Mouse (Mus musculus): ENCODE measurements around the gene Pik3ap1. TPM values are rescaled to one million over a fixed set of nuclear protein-coding genes. Genes with fewer than 3 reads are reported as not detected.

The Pik3ap1 gene
- total and polyA plus RNA-seq, 3 experiments, result 0.12 to 0.40 TPM; not detected in 1

- no peaks in the 10 kb centered on the region for H3K9me3 ChIP-seq (replicated peaks; ENCODE audit: insufficient read depth, low read length)
- no peak for DNase-seq (ENCODE audit: low read depth, low spot score)
- H3K27ac ChIP-seq (ENCODE audit: control insufficient read depth, low read depth, low read length), result no peak overlapping the region
- H3K4me3 ChIP-seq (ENCODE audit: control insufficient read depth in 1 of 2, insufficient read depth in 1 of 2, low read depth in 2 of 2, low read length in 2 of 2), result no peak overlapping the region
- no peak overlapping the region for H3K9ac ChIP-seq (ENCODE audit: control insufficient read depth, low read depth, low read length, poor library complexity, severe bottlenecking)
- H3K4me1 ChIP-seq (ENCODE audit: control insufficient read depth in 1 of 2, insufficient read depth in 2 of 2, low read length in 2 of 2), result no peaks in the 10 kb centered on the region
- H3K36me3 ChIP-seq (ENCODE audit: control insufficient read depth in 1 of 2, insufficient read depth in 2 of 2, low read length in 2 of 2), result no peaks in the 10 kb centered on the region
- TF ChIP-seq POLR2AphosphoS2 (IDR thresholded peaks at IDR 0.05; ENCODE audit: low read length), result no peak
- TF ChIP-seq JUND (IDR thresholded peaks at IDR 0.05; ENCODE audit: low read depth, low read length), result no peak
- TF ChIP-seq MYB (IDR thresholded peaks at IDR 0.05; ENCODE audit: low read depth, low read length), result no peak
- TF ChIP-seq NELFE (IDR thresholded peaks at IDR 0.05; ENCODE audit: low read depth, low read length), result no peak
- TF ChIP-seq USF2 (IDR thresholded peaks at IDR 0.05; ENCODE audit: borderline replicate concordance in 1 of 2, insufficient read depth in 1 of 2, low read depth in 1 of 2, low read length in 2 of 2), result no peak
- TF ChIP-seq POLR2A (IDR thresholded peaks at IDR 0.05; ENCODE audit: control insufficient read depth in 1 of 2, insufficient read depth in 1 of 2, low read depth in 1 of 2, low read length in 2 of 2, poor library complexity in 1 of 2), result no peak
- TF ChIP-seq SMC3 (IDR thresholded peaks at IDR 0.05; ENCODE audit: low read depth, low read length), result no peak
- TF ChIP-seq CHD1 (IDR thresholded peaks at IDR 0.05; ENCODE audit: low read depth, low read length), result no peak
- no peak for TF ChIP-seq E2F4 (IDR thresholded peaks at IDR 0.05; ENCODE audit: borderline replicate concordance, low read depth, low read length)
- TF ChIP-seq MYC (IDR thresholded peaks at IDR 0.05; ENCODE audit: low read depth, low read length), result no peak
- TF ChIP-seq POLR2AphosphoS5 (IDR thresholded peaks at IDR 0.05; ENCODE audit: borderline replicate concordance, low read depth, low read length), result no peak
- no peak for TF ChIP-seq CTCF (IDR thresholded peaks at IDR 0.05 in 2 of 3, conservative IDR thresholded peaks at IDR 0.05 in 1 of 3; ENCODE audit: control insufficient read depth in 1 of 3, insufficient read depth in 1 of 3, low read depth in 2 of 3, low read length in 3 of 3, poor library complexity in 1 of 3, severe bottlenecking in 1 of 3)
- no peak for TF ChIP-seq MXI1 (IDR thresholded peaks at IDR 0.05; ENCODE audit: low read depth, low read length)
- TF ChIP-seq GATA1 (IDR thresholded peaks at IDR 0.05; ENCODE audit: low read depth, low read length), result no peak
- TF ChIP-seq RCOR1 (IDR thresholded peaks at IDR 0.05; ENCODE audit: low read depth, low read length), result no peak
- TF ChIP-seq TBP (IDR thresholded peaks at IDR 0.05; ENCODE audit: low read depth, low read length), result no peak
- TF ChIP-seq CHD2 (IDR thresholded peaks at IDR 0.05; ENCODE audit: low read length), result no peak
- no peak for TF ChIP-seq NRF1 (IDR thresholded peaks at IDR 0.05; ENCODE audit: insufficient read depth, low read depth, low read length, poor library complexity, severe bottlenecking)
- no peak for TF ChIP-seq ELF1 (IDR thresholded peaks at IDR 0.05; ENCODE audit: low read depth, low read length)
- H3K27me3 ChIP-seq (ENCODE audit: control insufficient read depth in 1 of 2, insufficient read depth in 2 of 2, low read length in 2 of 2), result peaks cover 0 to 3% of the 10 kb centered on the region in 2 experiments; a peak in 1 of 4 replicates
- no peaks in the 10 kb centered on the region for H3K79me2 ChIP-seq (ENCODE audit: control insufficient read depth, insufficient read depth, low read length, poor library complexity)
Measured at GRCm38 (mm10) chr19:41365570-41365969, 19.3 kb downstream of the Pik3ap1 start.

- Histone ChIP-seq H3K9me3 (replicated peaks; ENCODE audit: insufficient read depth, low read length) (no peaks in the 10 kb centered on the region), H3K36me3 (ENCODE audit: control insufficient read depth in 1 of 2, insufficient read depth in 2 of 2, low read length in 2 of 2) (no peaks in the 10 kb centered on the region), H3K4me3 (ENCODE audit: control insufficient read depth in 1 of 2, insufficient read depth in 1 of 2, low read depth in 2 of 2, low read length in 2 of 2) (no peak overlapping the region), H3K4me1 (ENCODE audit: control insufficient read depth in 1 of 2, insufficient read depth in 2 of 2, low read length in 2 of 2) (no peaks in the 10 kb centered on the region), H3K27ac (ENCODE audit: control insufficient read depth, low read depth, low read length) (no peak overlapping the region), H3K79me2 (ENCODE audit: control insufficient read depth, insufficient read depth, low read length, poor library complexity) (no peaks in the 10 kb centered on the region), H3K27me3 (ENCODE audit: control insufficient read depth in 1 of 2, insufficient read depth in 2 of 2, low read length in 2 of 2) (peaks cover 0 to 3% of the 10 kb centered on the region in 2 experiments; a peak in 1 of 4 replicates), H3K9ac (ENCODE audit: control insufficient read depth, low read depth, low read length, poor library complexity, severe bottlenecking) (no peak overlapping the region)
- TF ChIP-seq TAL1 (IDR thresholded peaks at IDR 0.05; ENCODE audit: low read length), result no peak
- no peak for TF ChIP-seq E2F4 (IDR thresholded peaks at IDR 0.05; ENCODE audit: borderline replicate concordance, low read depth, low read length)
- no peak for TF ChIP-seq POLR2AphosphoS2 (IDR thresholded peaks at IDR 0.05; ENCODE audit: low read length)
- TF ChIP-seq CHD2 (IDR thresholded peaks at IDR 0.05; ENCODE audit: low read length), result no peak
- TF ChIP-seq USF1 (IDR thresholded peaks at IDR 0.05; ENCODE audit: low read depth, low read length), result no peak
- TF ChIP-seq EP300 (IDR thresholded peaks at IDR 0.05; ENCODE audit: low read depth in 1 of 2, low read length in 2 of 2), result no peak
- no peak for TF ChIP-seq MEF2A (IDR thresholded peaks at IDR 0.05; ENCODE audit: extremely low read depth, insufficient replicate concordance, low read depth, low read length, poor library complexity, severe bottlenecking)
- no peak for TF ChIP-seq GABPA (IDR thresholded peaks at IDR 0.05; ENCODE audit: low read depth, low read length)
- TF ChIP-seq MAX (IDR thresholded peaks at IDR 0.05; ENCODE audit: low read length), result no peak
- TF ChIP-seq ETS1 (IDR thresholded peaks at IDR 0.05; ENCODE audit: low read depth, low read length), result no peak
- no peak for TF ChIP-seq TBP (IDR thresholded peaks at IDR 0.05; ENCODE audit: low read depth, low read length)
- no peak for TF ChIP-seq SMC3 (IDR thresholded peaks at IDR 0.05; ENCODE audit: low read depth, low read length)
- TF ChIP-seq KAT2A (conservative IDR thresholded peaks at IDR 0.05; ENCODE audit: low read depth, low read length), result no peak
- no peak for TF ChIP-seq CTCF (IDR thresholded peaks at IDR 0.05 in 2 of 3, conservative IDR thresholded peaks at IDR 0.05 in 1 of 3; ENCODE audit: control insufficient read depth in 1 of 3, insufficient read depth in 1 of 3, low read depth in 2 of 3, low read length in 3 of 3, poor library complexity in 1 of 3, severe bottlenecking in 1 of 3)
- no peak for TF ChIP-seq POLR2A (IDR thresholded peaks at IDR 0.05; ENCODE audit: control insufficient read depth in 1 of 2, insufficient read depth in 1 of 2, low read depth in 1 of 2, low read length in 2 of 2, poor library complexity in 1 of 2)
- TF ChIP-seq HCFC1 (IDR thresholded peaks at IDR 0.05; ENCODE audit: low read depth, low read length), result no peak
- TF ChIP-seq BHLHE40 (IDR thresholded peaks at IDR 0.05; ENCODE audit: borderline replicate concordance, low read depth, low read length), result no peak
- TF ChIP-seq JUND (IDR thresholded peaks at IDR 0.05; ENCODE audit: low read depth, low read length), result no peak
- TF ChIP-seq USF2 (IDR thresholded peaks at IDR 0.05; ENCODE audit: borderline replicate concordance in 1 of 2, insufficient read depth in 1 of 2, low read depth in 1 of 2, low read length in 2 of 2), result no peak
- DNase-seq (ENCODE audit: low read depth, low spot score), result no peak
Measured at GRCm38 (mm10) chr19:41364509-41364908, 20.4 kb downstream of the Pik3ap1 start.
